Mouse (Mus musculus) liver, embryonic 13.5 days (tissue): Measurements from ENCODE around the gene Akr1b3. TPM values are rescaled to one million over a fixed set of nuclear protein-coding genes. Genes with fewer than 3 reads are reported as not detected.
A peak's percentile ranks its signal among the peaks of the same experiment; 100 is the strongest.
"Not testable (repeated sequence)": the region's sequence is repeated elsewhere in the genome, so short reads cannot be mapped to it uniquely, and the experiment has no call there.

Source experiments
- ATAC-seq: fragments of 200-750 bp; cut with Nextera tagmentation; 2 replicates; pipeline ENCODE4 v1.8.0; 2017; ENCODE audit warnings: low read depth, mild to moderate bottlenecking, moderate number of reproducible peaks, moderate library complexity
- DNase-seq: peaks from one replicate; pipeline ENCODE4 v3.0.0; 2022
- H3K27ac ChIP-seq: fragments of 300-500 bp; sonication (generic); 2 replicates; pipeline ENCODE4 v1.5.1; 2015; ENCODE audit warnings: moderate library complexity, mild to moderate bottlenecking, inconsistent platforms
- H3K27me3 ChIP-seq: fragments of 300-500 bp; sonication (generic); 2 replicates; pipeline ENCODE4 v1.6.1; 2015; ENCODE audit warnings: mild to moderate bottlenecking, inconsistent platforms
- H3K36me3 ChIP-seq: fragments of 300-500 bp; sonication (generic); 2 replicates; pipeline ENCODE4 v1.6.1; 2015; ENCODE audit warnings: mild to moderate bottlenecking, inconsistent platforms
- H3K4me1 ChIP-seq: fragments of 300-500 bp; sonication (generic); replicated peaks from 2 replicates; pipeline ENCODE4 v1.6.1; 2015; ENCODE audit warnings: inconsistent platforms
- H3K4me2 ChIP-seq: fragments of 300-500 bp; sonication (generic); 2 replicates; pipeline ENCODE4 v1.6.1; 2015; ENCODE audit warnings: inconsistent platforms, mild to moderate bottlenecking, moderate library complexity
- H3K4me3 ChIP-seq: fragments of 300-500 bp; sonication (generic); replicated peaks from 2 replicates; pipeline ENCODE4 v1.5.1; 2015; ENCODE audit warnings: mild to moderate bottlenecking, inconsistent platforms
- H3K9ac ChIP-seq: fragments of 300-500 bp; sonication (generic); 2 replicates; pipeline ENCODE4 v1.6.1; 2015; ENCODE audit warnings: mild to moderate bottlenecking, inconsistent platforms
- H3K9me3 ChIP-seq: fragments of 300-500 bp; sonication (generic); replicated peaks from 2 replicates; pipeline ENCODE4 v1.6.1; 2016; ENCODE audit warnings: inconsistent platforms
- WGBS: fragments of 180-500 bp; shearing (Covaris S2); methylation state at CpG from one replicate; pipeline ENCODE4 v1.1.7; 2015; ENCODE audit not compliant: insufficient replicate concordance; 5-methylcytosine and 5-hydroxymethylcytosine counted together
- polyA plus RNA-seq: library from polyadenylated mRNA; unstranded; fragments of >200 nt; fragmentation: Nextera tagmentation; extraction: Ambion mirVana; gene quantifications from 2 replicates; pipeline ENCODE4 v1.2.1, GENCODE M21; 2015

Akr1b3 gene
- 64.2 and 66.8 TPM in 2 replicates for polyA plus RNA-seq

DNA sequence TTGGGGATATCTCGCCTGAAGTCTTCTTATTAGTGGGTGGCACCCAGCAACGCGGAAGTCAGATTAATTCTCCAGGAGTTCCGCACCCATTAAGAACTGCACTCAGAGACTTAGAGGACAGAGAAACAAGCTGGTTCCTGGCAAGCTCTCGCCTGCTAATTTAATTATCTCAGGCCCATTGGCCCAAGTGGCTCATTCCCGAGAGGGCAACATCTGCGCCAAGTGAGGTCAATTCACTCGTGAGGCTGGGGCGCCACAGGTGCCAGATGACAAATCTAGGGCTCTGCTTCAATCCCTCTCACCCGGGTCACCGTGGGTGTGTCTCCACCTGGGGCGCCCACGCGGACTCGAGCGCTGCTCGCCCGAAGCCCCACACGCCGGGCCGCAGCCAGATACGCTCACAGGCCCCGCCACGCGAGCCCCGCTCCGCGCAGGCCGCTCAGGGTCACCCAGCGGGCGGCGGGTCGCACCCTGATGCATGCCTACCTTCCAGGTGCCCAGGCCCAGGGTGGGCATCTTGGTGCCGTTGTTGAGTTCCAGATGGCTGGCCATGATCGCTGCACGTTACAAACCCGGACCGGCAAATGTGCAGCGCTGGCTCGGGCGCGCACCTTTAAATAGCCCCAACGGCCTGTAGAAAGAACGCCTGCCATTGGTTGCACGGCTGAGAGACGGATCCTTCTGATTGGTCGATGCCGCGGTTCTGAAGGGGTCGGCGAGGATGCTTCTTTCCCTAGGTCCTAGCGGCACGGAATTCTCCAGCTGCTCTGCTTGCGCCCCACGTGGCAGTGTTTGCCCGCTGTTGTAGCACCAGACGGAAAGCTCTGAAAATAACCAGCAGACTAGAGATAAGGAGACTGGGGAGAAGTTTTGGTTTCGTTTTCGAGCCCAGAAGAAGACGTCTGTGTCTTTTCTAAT, at the start of gene Akr1b3:
Akr1b3 (minus strand) TSS at position 625 of the 918 bp plus-strand sequence.
- Histone ChIP-seq H3K4me1 (peaks cover 22% of the 10 kb centered on the region), H3K4me3 (peak within 1 kb of the TSS; percentile 75), H3K4me2 (peak within 1 kb of the TSS; percentile 97), H3K27ac (peak within 1 kb of the TSS; percentile 9; the same call in 1 of the 2 replicates), H3K9me3 (no peaks in the 10 kb centered on the region), H3K36me3 (0 out of 2 replicates have a peak, but pooled peaks cover under 1% of the 10 kb centered on the region), H3K9ac (peak within 1 kb of the TSS; percentile 74), H3K27me3 (no peaks in the 10 kb centered on the region)
- peak; percentile 83 for DNase-seq
- ATAC-seq, result peak; percentile 95
- WGBS, result under 1% methylated on average over 60 of the region's 60 CpGs

DNA sequence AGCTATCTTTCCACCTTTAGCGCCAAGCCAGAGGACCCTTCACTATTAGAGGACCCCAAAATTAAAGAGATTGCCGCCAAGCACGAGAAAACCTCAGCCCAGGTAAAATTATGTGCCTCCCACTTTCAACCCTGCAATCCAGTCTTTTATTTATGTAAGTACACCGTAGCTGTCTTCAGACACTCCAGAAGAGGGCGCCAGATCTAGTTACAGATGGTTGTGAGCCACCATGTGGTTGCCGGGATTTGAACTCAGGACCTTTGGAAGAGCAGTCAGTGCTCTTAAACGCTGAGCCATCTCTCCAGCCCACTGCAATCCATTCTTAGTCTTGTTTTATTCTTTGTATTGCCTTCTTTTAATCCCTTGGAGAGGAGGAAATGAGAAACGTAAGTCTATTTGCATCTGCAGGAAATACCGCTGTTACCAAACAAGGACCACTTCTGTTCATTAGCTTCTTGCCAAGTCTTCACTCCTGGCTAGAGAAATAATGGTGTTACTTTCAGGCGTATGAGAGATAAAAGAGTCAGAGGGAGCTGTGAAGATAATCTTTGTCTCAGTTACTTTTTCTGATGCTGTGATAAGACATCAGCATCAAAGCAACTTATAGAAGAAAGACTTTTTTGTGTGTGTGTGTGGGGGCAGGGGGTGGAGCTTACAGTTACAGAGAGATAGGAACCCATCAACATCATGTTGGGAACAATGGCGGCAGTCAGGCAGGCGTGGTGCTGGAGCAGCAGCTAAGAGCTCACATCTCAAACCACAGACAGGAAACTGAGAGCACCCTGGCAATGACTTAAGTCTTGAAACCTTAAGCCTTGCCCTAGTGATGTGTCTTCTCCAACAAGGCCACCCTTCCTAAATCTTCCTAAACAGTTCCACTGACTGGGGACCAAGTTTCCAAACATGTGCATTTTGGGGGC, 47.2 kb upstream of the Akr1b3 start:
- no peak overlapping the region for H3K9ac ChIP-seq
- DNase-seq (no peak), ATAC-seq (no peak)
- no peaks in the 10 kb centered on the region for H3K27me3 ChIP-seq
- 60% methylated on average over 12 of the region's 12 CpGs for WGBS
- H3K4me1 ChIP-seq, result no peaks in the 10 kb centered on the region
- no peak overlapping the region for H3K27ac ChIP-seq
- H3K9me3 ChIP-seq, result no peaks in the 10 kb centered on the region
- no peak overlapping the region for H3K4me3 ChIP-seq
- H3K36me3 ChIP-seq, result no peaks in the 10 kb centered on the region
- H3K4me2 ChIP-seq, result no peak overlapping the region

DNA sequence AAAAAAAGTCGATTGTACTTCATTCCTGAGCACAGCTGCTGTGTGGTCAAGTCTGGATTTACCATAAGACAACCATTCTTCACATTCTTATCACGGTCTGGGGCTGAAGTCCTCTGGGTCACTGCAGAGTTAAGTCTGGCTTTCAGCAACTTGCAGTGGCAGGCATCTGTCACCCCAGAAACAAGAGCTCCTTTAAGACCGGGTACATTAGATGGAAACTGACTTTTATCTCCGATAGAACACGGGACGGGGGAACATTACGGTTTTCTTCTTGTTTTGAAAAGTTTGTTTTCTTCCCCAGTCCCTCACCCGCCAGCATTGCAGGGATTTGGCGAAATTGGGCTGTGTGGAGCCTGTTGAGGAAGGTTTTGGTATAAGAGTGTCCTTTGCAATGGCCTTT, 38.6 kb upstream of the Akr1b3 start:
- Histone ChIP-seq H3K4me1 (peaks cover 11% of the 10 kb centered on the region), H3K9ac (no peak overlapping the region), H3K27me3 (no peaks in the 10 kb centered on the region), H3K36me3 (no peaks in the 10 kb centered on the region), H3K4me2 (no peak overlapping the region), H3K4me3 (no peak overlapping the region), H3K27ac (no peak overlapping the region), H3K9me3 (no peaks in the 10 kb centered on the region)
- no peak for DNase-seq
- ATAC-seq, result no peak
- WGBS, result 73% methylated on average over 9 of the region's 9 CpGs

DNA sequence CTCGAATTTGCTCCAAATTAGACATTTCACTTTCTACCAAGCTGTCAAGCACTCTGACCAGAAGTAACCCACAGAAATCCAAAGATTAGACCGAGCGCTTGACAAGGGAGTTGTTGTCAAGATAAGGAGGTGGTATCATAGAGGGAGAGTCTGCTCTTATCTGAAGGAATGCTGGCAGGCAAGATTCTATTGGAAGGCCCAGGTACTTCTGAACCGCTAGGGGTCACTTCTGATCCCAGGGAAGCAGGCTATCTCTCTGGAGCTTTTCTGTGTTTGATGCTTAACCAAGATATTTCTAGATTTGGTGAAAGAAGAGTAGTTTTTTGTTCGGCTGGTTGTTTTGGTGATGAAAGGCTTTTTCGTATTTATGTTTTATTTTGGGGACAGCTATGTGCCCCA, 38.1 kb upstream of the Akr1b3 start:
- DNase-seq (no peak), ATAC-seq (no peak)
- Histone ChIP-seq H3K4me2 (no peak overlapping the region), H3K4me3 (no peak overlapping the region), H3K4me1 (peaks cover 11% of the 10 kb centered on the region), H3K9ac (no peak overlapping the region), H3K27me3 (no peaks in the 10 kb centered on the region), H3K9me3 (no peaks in the 10 kb centered on the region), H3K36me3 (no peaks in the 10 kb centered on the region), H3K27ac (no peak overlapping the region)
- WGBS, result 34% methylated on average over 6 of the region's 6 CpGs

DNA sequence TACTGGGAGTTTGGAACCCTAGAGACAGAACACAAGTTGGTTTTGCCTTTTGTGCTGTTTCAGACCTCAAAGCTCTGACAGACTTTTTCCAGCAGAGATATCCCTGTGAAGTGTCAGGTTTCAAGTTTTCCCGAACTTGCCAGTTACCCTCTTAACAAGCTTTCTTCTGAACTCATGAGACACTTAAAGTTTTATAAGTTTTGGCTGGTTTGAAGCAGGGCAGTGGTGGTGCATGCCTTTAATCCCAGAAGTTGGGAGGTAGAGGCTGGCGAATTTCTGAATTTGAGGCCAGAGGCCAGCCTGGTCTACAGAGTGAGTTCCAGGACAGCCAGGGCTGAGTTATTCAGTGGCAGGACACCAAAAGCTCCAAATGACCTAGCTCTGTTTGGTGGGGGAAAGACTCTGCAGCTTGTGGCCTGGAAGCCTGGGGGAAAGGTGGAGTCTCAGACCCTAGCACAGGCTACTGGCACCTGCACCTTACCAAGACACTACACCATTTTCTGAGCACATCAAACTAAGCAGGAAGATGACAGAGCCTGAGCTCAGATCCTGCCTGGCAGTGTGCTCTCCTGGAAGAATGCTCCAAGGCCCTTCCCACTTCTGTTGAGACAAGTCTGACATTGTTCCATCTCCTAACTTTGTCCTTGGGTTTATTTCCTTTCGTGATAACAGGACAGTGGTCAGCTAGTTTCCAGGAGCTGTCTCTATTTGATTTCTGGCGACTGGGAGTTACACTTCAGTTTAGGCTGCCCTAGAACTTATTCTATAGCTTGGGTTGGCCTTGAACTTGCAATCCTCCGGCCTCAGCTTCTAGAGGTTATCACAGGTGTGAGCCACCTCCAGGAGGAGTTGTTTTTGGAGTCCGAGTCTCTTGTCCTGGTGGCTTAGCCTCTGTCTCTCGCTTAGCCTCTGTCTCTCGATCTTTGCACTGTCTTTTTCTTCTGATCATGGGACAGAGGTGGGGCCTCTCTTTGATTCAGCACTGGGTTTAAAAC, 37.4 kb upstream of the Akr1b3 start:
- no peaks in the 10 kb centered on the region for H3K9me3 ChIP-seq
- 53% methylated on average over 8 of the region's 8 CpGs for WGBS
- ATAC-seq (no peak), DNase-seq (no peak)
- no peaks in the 10 kb centered on the region for H3K36me3 ChIP-seq
- no peaks in the 10 kb centered on the region for H3K27me3 ChIP-seq
- no peak overlapping the region for H3K4me3 ChIP-seq
- peaks cover 11% of the 10 kb centered on the region for H3K4me1 ChIP-seq
- H3K9ac ChIP-seq, result no peak overlapping the region
- no peak overlapping the region; the same call in 1 of the 2 replicates for H3K27ac ChIP-seq
- H3K4me2 ChIP-seq, result peak overlapping the region; percentile 49

DNA sequence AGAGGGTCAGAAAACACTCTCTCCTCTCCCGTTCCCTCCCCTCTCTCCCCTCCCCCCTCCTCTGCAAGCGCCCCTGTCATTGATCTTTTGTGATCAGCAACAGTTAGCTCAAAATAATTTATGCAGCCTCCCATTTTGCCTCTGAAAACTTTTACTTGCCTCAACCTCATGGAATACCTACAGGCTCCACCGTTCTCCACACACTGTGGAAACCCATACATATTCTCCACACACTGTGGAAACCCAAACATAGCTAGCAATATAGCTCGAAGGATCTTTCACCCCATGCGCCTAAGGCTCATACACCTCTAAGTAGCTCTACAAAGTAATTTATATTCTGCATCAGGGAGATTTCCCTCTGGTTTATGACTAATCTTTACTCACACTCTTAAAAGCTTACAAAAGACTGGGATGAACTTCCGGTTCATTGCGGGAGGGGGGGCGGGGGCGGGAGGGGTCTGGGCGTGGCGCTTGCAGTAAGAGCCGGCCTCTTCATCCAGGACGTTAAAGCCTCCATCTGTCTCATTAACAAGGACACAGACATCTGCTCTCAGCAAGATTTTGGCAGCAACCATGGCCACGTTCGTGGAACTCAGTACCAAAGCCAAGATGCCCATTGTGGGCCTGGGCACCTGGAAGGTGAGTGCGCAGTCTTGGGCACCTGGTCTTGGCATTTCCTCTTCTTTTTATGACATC, 36.5 kb upstream of the Akr1b3 start, which contains the start of gene Akr1b8:
Akr1b8 (plus strand) TSS at position 462 of the 696 bp plus-strand sequence.
- H3K27ac ChIP-seq, result no peak within 1 kb of the TSS; the same call in 1 of the 2 replicates
- H3K4me3 ChIP-seq, result peak within 1 kb of the TSS; percentile 27
- no peak for DNase-seq
- H3K27me3 ChIP-seq, result no peaks in the 10 kb centered on the region
- H3K9me3 ChIP-seq, result no peaks in the 10 kb centered on the region
- no peak for ATAC-seq
- peaks cover 11% of the 10 kb centered on the region for H3K4me1 ChIP-seq
- no peak within 1 kb of the TSS for H3K9ac ChIP-seq
- H3K36me3 ChIP-seq, result no peaks in the 10 kb centered on the region
- H3K4me2 ChIP-seq, result peak within 1 kb of the TSS; percentile 49
- 20% methylated on average over 16 of the region's 16 CpGs for WGBS

DNA sequence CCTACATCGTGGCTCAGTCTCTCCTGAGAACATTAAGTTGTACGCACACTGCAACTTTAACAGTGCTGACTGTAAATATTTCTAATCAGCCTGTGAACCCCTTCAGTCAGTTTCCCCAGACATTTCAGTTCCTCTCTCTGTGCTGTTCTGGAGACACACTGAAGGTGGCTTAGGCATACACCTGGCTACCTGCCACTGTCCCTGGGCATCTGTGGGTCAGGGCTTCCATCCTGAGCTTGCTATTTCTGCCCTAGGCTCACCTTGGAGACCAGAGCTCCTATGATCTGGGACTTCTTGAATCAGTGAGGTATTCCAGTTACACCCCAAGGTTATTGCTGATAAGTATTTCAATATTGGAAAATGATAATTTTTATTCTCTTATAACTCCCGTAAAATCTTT, 35.1 kb upstream of the Akr1b3 start:
- DNase-seq (no peak), ATAC-seq (no peak)
- H3K4me2 ChIP-seq, result no peak overlapping the region
- H3K27ac ChIP-seq, result no peak overlapping the region
- no peaks in the 10 kb centered on the region for H3K36me3 ChIP-seq
- no peak overlapping the region for H3K9ac ChIP-seq
- WGBS, result 70% methylated on average over 3 of the region's 3 CpGs
- no peaks in the 10 kb centered on the region for H3K27me3 ChIP-seq
- no peaks in the 10 kb centered on the region for H3K9me3 ChIP-seq
- peaks cover 11% of the 10 kb centered on the region for H3K4me1 ChIP-seq
- H3K4me3 ChIP-seq, result no peak overlapping the region

DNA sequence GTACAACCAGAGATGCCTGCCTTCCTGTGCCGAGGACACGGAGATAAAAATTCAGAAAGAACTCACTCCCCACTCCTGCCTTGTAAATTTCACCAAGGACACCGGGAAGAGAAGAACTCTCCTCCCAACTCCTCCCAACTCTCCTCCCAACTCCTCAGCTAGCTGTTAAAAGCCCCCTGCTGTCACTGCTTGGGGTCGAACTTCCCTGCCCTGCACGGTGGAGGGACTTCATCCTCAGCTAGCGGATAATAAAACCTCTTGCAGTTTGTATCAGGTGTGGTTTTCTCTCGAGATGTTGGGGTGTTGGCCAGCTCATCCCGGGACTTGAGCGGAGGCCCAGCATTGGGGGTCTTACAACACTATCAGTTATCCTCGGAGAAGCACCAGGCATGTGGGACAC, 34.2 kb upstream of the Akr1b3 start:
- DNase-seq, ATAC-seq, H3K4me3 ChIP-seq: not testable (repeated sequence)

DNA sequence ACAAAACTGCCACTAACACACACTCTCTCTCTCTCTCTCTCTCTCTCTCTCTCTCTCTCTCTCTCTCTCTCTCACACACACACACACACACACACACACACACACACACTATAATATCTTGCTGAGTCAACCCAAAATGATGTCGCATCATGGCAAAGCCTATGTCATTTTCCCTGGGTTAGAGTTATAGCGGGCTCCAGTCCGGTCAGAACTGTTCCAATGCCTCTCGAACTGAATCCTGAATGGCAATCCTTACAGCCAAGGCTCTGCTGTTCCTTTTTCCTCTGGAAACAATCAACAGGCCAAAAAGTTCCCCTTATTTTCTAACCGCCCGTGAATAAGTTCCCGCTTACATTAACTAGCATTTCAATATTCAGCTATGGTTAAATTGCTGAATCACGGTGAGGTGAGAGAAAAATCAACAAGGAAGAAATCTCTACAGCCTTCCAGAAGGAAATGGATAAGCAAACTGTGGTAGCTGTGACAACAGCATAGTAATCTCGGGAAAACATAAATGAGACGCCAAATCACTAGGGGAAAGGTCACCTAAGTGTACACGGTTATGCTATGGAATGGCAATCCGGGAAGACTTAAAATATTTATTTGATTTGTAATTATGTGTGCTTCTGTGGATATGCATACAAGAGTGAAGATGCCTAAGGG, 32.9 kb upstream of the Akr1b3 start:
- DNase-seq (no peak), ATAC-seq (no peak)
- Histone ChIP-seq H3K36me3 (no peaks in the 10 kb centered on the region), H3K4me1 (peaks cover 9% of the 10 kb centered on the region), H3K9me3 (no peaks in the 10 kb centered on the region), H3K4me2 (no peak overlapping the region), H3K27ac (no peak overlapping the region), H3K27me3 (no peaks in the 10 kb centered on the region), H3K4me3 (no peak overlapping the region), H3K9ac (no peak overlapping the region)
- 67% methylated on average over 12 of the region's 12 CpGs for WGBS

More for the DNA sequence above, 34.2 kb upstream of the Akr1b3 start:
- not testable (repeated sequence) for H3K27me3 ChIP-seq, H3K9me3 ChIP-seq, H3K36me3 ChIP-seq, H3K9ac ChIP-seq, H3K27ac ChIP-seq, H3K4me2 ChIP-seq
- peaks cover 11% of the 10 kb centered on the region for H3K4me1 ChIP-seq
- 37% methylated on average over 10 of the region's 10 CpGs for WGBS
